Mouse (Mus musculus) monocyte, adult 5-6 weeks (primary cell): ENCODE measurements around the gene Zc3hav1. TPM values are rescaled to one million over a fixed set of nuclear protein-coding genes. Genes with fewer than 3 reads are reported as not detected.

ENCODE experiments used
- ATAC-seq: fragments of 153-309, 156-312 bp; replicated peaks from 2 replicates; pipeline ENCODE4 v1.8.0; 2017; ENCODE audit warnings: mild to moderate bottlenecking; ENCODE audit not compliant: low TSS enrichment, insufficient number of reproducible peaks, severe bottlenecking, poor library complexity, low FRiP score
- total RNA-seq: library from RNA; stranded (forward); fragments of 200-1000, 200-491, 200-594 nt; gene quantifications from 3 replicates; pipeline ENCODE4 v1.2.3, GENCODE M21; 2017

Zc3hav1 gene
- total RNA-seq, 1 experiment from 2014 or later: 128 TPM

- ATAC-seq: no peak
Observed at GRCm38 (mm10) chr6:38309741-38310140, 44.7 kb downstream of the Zc3hav1 start.

- ATAC-seq: no peak
Observed at GRCm38 (mm10) chr6:38304981-38305380, 49.4 kb downstream of the Zc3hav1 start.

- ATAC-seq: no peak
Observed at GRCm38 (mm10) chr6:38298761-38299401, 55.5 kb downstream of the Zc3hav1 start, which contains the start of gene Zc3hav1l. TSS of gene Zc3hav1l (minus strand) at chr6:38299259.

- ATAC-seq: no peak
Observed at GRCm38 (mm10) chr6:38298246-38298635, 56.2 kb downstream of the Zc3hav1 start.

GRCm38 (mm10) chr6:38297580-38298245, 56.7 kb downstream of the Zc3hav1 start:
- no peak for ATAC-seq

- ATAC-seq: no peak
Observed at GRCm38 (mm10) chr6:38293708-38294107, 60.7 kb downstream of the Zc3hav1 start.

GRCm38 (mm10) chr6:38292871-38293646, 61.3 kb downstream of the Zc3hav1 start:
- ATAC-seq: no peak

- ATAC-seq: no peak
Observed at GRCm38 (mm10) chr6:38284422-38284821, 70.0 kb downstream of the Zc3hav1 start.

- no peak for ATAC-seq
Observed at GRCm38 (mm10) chr6:38264466-38264865, 89.9 kb downstream of the Zc3hav1 start.

- ATAC-seq: no peak
Observed at GRCm38 (mm10) chr6:38263393-38264159, 90.8 kb downstream of the Zc3hav1 start.

- ATAC-seq: no peak
Observed at GRCm38 (mm10) chr6:38261877-38262276, 92.5 kb downstream of the Zc3hav1 start.

- no peak for ATAC-seq
Observed at GRCm38 (mm10) chr6:38257506-38257905, 96.9 kb downstream of the Zc3hav1 start.

GRCm38 (mm10) chr6:38256793-38257192, 97.6 kb downstream of the Zc3hav1 start:
- ATAC-seq: no peak

GRCm38 (mm10) chr6:38255794-38256193, 98.6 kb downstream of the Zc3hav1 start:
- ATAC-seq: no peak

Other genes with a start within 250 kb of the Zc3hav1 start
- not detected in 3 replicates for gene Tmem213, start 245.3 kb downstream of the Zc3hav1 start, total RNA-seq
- not detected in 3 replicates for gene Atp6v0a4, start 230.0 kb downstream of the Zc3hav1 start, total RNA-seq
- not detected in 3 replicates for gene D630045J12Rik, start 100.6 kb downstream of the Zc3hav1 start, total RNA-seq
- 0.68 to 1.5 TPM in 2 of 3 replicates, not detected in the other for gene Zc3hav1l, start 55.3 kb downstream of the Zc3hav1 start, total RNA-seq
- not detected in 3 replicates for gene Ttc26, start 26.9 kb upstream of the Zc3hav1 start, total RNA-seq
- gene Ubn2, start 79.3 kb upstream of the Zc3hav1 start, total RNA-seq: 16.8 to 43.2 TPM (median 17.6 TPM) in 3 replicates
- gene Fmc1, start 178.9 kb upstream of the Zc3hav1 start, total RNA-seq: 13.5 to 17.0 TPM (median 13.7 TPM) in 3 replicates
- 295 to 500 TPM (median 307 TPM) in 3 replicates for gene Luc7l2, start 196.7 kb upstream of the Zc3hav1 start, total RNA-seq